Mouse (Mus musculus): ENCODE data around the gene Olfr136. TPM values are rescaled to one million over a fixed set of nuclear protein-coding genes. Genes with fewer than 3 reads are reported as not detected.

The Olfr136 gene
- polyA plus RNA-seq (2015; fragmentation: Nextera tagmentation; extraction: Ambion mirVana): not detected in 2 replicates

- no peaks in the 10 kb centered on the region for H3K9me3 ChIP-seq (replicated peaks)
- ATAC-seq (ENCODE audit: low FRiP score): no peak
- H3K4me3 ChIP-seq (replicated peaks): no peak within 1 kb of the TSS
- H3K4me2 ChIP-seq: no peak within 1 kb of the TSS
- no peaks in the 10 kb centered on the region for H3K4me1 ChIP-seq
- H3K9ac ChIP-seq (replicated peaks): no peak within 1 kb of the TSS
- H3K27ac ChIP-seq (replicated peaks): no peak within 1 kb of the TSS
- no peaks in the 10 kb centered on the region for H3K27me3 ChIP-seq (replicated peaks)
- H3K36me3 ChIP-seq: no peaks in the 10 kb centered on the region
Observed at GRCm38 (mm10) chr17:38329531-38329930, at the start of gene Olfr136. TSS of gene Olfr136 (plus strand) at chr17:38329831.

GRCm38 (mm10) chr17:38307470-38307869 lies 22.2 kb upstream of the Olfr136 start, which contains the start of gene Olfr137:
TSS of gene Olfr137 (minus strand) at chr17:38307570.
- Histone ChIP-seq H3K4me2 (no peak within 1 kb of the TSS), H3K9me3 (replicated peaks) (0 out of 2 replicates have a peak, but pooled peaks cover 3% of the 10 kb centered on the region), H3K36me3 (no peaks in the 10 kb centered on the region), H3K9ac (replicated peaks) (no peak within 1 kb of the TSS), H3K27ac (replicated peaks) (no peak within 1 kb of the TSS), H3K4me3 (replicated peaks) (no peak within 1 kb of the TSS), H3K4me1 (no peaks in the 10 kb centered on the region), H3K27me3 (replicated peaks) (no peaks in the 10 kb centered on the region)
- no peak for ATAC-seq (ENCODE audit: low FRiP score)

Other genes with a start within 250 kb of the Olfr136 start
- not detected in 2 replicates for gene Olfr131, start 241.1 kb upstream of the Olfr136 start, polyA plus RNA-seq (2015; fragmentation: Nextera tagmentation; extraction: Ambion mirVana)
- gene Olfr132, start 195.3 kb upstream of the Olfr136 start, polyA plus RNA-seq (2015; fragmentation: Nextera tagmentation; extraction: Ambion mirVana): not detected in 2 replicates
- gene Olfr133, start 184.6 kb upstream of the Olfr136 start, polyA plus RNA-seq (2015; fragmentation: Nextera tagmentation; extraction: Ambion mirVana): not detected in 2 replicates
- not detected in 2 replicates for gene Olfr134, start 158.4 kb upstream of the Olfr136 start, polyA plus RNA-seq (2015; fragmentation: Nextera tagmentation; extraction: Ambion mirVana)
- not detected in 2 replicates for gene Olfr135, start 125.5 kb upstream of the Olfr136 start, polyA plus RNA-seq (2015; fragmentation: Nextera tagmentation; extraction: Ambion mirVana)
- not detected in 2 replicates for gene Olfr138, start 68.8 kb upstream of the Olfr136 start, polyA plus RNA-seq (2015; fragmentation: Nextera tagmentation; extraction: Ambion mirVana)
- gene Olfr137, start 22.3 kb upstream of the Olfr136 start, polyA plus RNA-seq (2015; fragmentation: Nextera tagmentation; extraction: Ambion mirVana): not detected in 2 replicates
- not detected in 2 replicates for gene Esp36, start 90.4 kb downstream of the Olfr136 start, polyA plus RNA-seq (2015; fragmentation: Nextera tagmentation; extraction: Ambion mirVana)
- gene Esp34, start 224.4 kb downstream of the Olfr136 start, polyA plus RNA-seq (2015; fragmentation: Nextera tagmentation; extraction: Ambion mirVana): not detected in 2 replicates

Data from neural tube, embryonic 15.5 days (tissue).